Mouse (Mus musculus) heart, embryonic 12.5 days (tissue): ENCODE data around the gene Cfap46. TPM values are rescaled to one million over a fixed set of nuclear protein-coding genes. Genes with fewer than 3 reads are reported as not detected.

ENCODE experiments used
- ATAC-seq: fragments of 200-750 bp; cut with Nextera tagmentation; 2 replicates; pipeline ENCODE4 v1.8.0; 2017; ENCODE audit warnings: moderate TSS enrichment, moderate library complexity; ENCODE audit not compliant: insufficient number of reproducible peaks, low FRiP score
- H3K27ac ChIP-seq: fragments of 300-500 bp; sonication (generic); 2 replicates; pipeline ENCODE4 v1.5.1; 2016; ENCODE audit warnings: mild to moderate bottlenecking, moderate library complexity; ENCODE audit not compliant: poor library complexity, severe bottlenecking
- H3K27me3 ChIP-seq: fragments of 300-500 bp; sonication (generic); replicated peaks from 2 replicates; pipeline ENCODE4 v1.6.1; 2016; ENCODE audit warnings: mild to moderate bottlenecking, moderate library complexity
- H3K36me3 ChIP-seq: fragments of 300-500 bp; sonication (generic); 2 replicates; pipeline ENCODE4 v1.6.1; 2016; ENCODE audit warnings: mild to moderate bottlenecking, moderate library complexity
- H3K4me1 ChIP-seq: fragments of 300-500 bp; sonication (generic); replicated peaks from 2 replicates; pipeline ENCODE4 v1.6.1; 2016; ENCODE audit warnings: mild to moderate bottlenecking
- H3K4me2 ChIP-seq: fragments of 300-500 bp; sonication (generic); 2 replicates; pipeline ENCODE4 v1.6.1; 2016; ENCODE audit warnings: mild to moderate bottlenecking, moderate library complexity
- H3K4me3 ChIP-seq: fragments of 300-500 bp; sonication (generic); 2 replicates; pipeline ENCODE4 v1.5.1; 2016; ENCODE audit warnings: mild to moderate bottlenecking
- H3K9ac ChIP-seq: fragments of 300-500 bp; sonication (generic); 2 replicates; pipeline ENCODE4 v1.6.1; 2016; ENCODE audit warnings: mild to moderate bottlenecking, moderate library complexity
- H3K9me3 ChIP-seq: fragments of 300-500 bp; sonication (generic); replicated peaks from 2 replicates; pipeline ENCODE4 v1.6.1; 2016; ENCODE audit warnings: mild to moderate bottlenecking, moderate library complexity
- WGBS: fragments of 180-500 bp; shearing (Covaris S2); methylation state at CpG from one replicate; pipeline ENCODE4 v1.1.7; 2016; 5-methylcytosine and 5-hydroxymethylcytosine counted together
- polyA plus RNA-seq: library from polyadenylated mRNA; unstranded; fragments of >200 nt; fragmentation: Nextera tagmentation; extraction: Ambion mirVana; gene quantifications from 2 replicates; pipeline ENCODE4 v1.2.1, GENCODE M21; 2016

The Cfap46 gene
- polyA plus RNA-seq, 1 experiment from 2014 or later, result 0.05 TPM

DNA sequence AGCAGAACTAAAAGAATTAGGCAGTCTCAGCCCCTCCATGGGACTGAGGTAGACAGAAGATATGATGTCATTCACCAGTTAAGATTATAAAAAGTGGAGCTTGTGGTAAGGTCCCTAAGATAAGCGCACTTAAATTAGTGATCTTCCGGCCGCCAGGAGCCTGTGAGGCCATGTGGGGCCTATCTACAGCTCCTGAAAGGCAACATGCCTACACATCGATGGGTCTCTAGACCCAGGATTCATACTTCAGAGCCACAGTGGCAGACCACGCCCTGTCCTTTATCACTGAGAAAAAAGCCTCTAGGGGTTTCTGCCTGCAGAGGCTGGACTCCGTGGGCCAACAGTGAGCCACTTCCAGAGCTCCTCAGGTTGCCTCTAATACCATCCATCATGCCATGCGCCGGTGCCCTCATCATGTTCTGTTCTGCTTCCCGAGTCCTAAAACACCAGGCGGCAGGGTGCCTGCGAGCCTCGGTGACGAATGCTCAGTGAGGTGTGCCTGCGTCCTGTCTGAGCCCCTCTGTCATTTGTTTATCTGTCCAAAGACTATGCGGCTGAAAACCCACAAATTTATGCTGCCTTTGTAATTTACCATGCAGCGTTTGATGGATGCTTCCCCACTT lies 107.4 kb downstream of the Cfap46 start:
- peaks cover 44% of the 10 kb centered on the region for H3K27me3 ChIP-seq
- H3K27ac ChIP-seq, result no peak overlapping the region
- no peaks in the 10 kb centered on the region for H3K9me3 ChIP-seq
- H3K36me3 ChIP-seq, result peaks cover 69% of the 10 kb centered on the region
- ATAC-seq, result no peak
- H3K4me3 ChIP-seq, result no peak overlapping the region
- H3K4me2 ChIP-seq, result no peak overlapping the region
- H3K4me1 ChIP-seq, result peaks cover 7% of the 10 kb centered on the region
- no peak overlapping the region for H3K9ac ChIP-seq
- WGBS, result 73% methylated on average over 16 of the region's 16 CpGs

- H3K4me1 ChIP-seq, result no peaks in the 10 kb centered on the region
- H3K27me3 ChIP-seq, result peaks cover 9% of the 10 kb centered on the region; the same call in 1 of the 2 replicates
- no peak for ATAC-seq
- H3K4me3 ChIP-seq, result no peak overlapping the region
- H3K27ac ChIP-seq, result no peak overlapping the region
- peaks cover 76% of the 10 kb centered on the region for H3K36me3 ChIP-seq
- H3K9ac ChIP-seq, result no peak overlapping the region
- H3K4me2 ChIP-seq, result no peak overlapping the region
- 65% methylated on average over 3 of the region's 3 CpGs for WGBS
- H3K9me3 ChIP-seq, result no peaks in the 10 kb centered on the region
Observed at GRCm38 (mm10) chr7:139572665-139573064, 111.0 kb downstream of the Cfap46 start.

DNA sequence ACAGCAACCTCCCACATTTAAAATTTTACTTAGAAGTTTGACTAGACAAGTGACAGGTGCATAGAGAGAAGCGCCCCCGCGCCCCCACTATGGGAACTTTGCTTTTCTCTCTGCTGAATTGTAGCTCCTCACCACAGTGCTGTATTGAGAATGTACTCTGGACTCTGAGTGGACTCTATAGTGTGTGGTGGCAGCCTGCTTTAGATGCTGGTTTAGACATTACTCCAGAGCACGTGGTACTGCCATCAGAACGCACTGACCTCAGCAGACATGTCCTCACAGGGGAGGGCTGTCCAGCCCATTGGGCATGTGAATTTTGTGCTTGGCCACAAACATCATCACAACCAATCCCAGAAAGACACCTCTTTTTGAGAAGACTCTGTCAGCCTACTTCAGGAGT lies 112.8 kb downstream of the Cfap46 start:
- Histone ChIP-seq H3K4me1 (no peaks in the 10 kb centered on the region), H3K9me3 (no peaks in the 10 kb centered on the region), H3K27me3 (no peaks in the 10 kb centered on the region), H3K27ac (no peak overlapping the region), H3K4me2 (no peak overlapping the region), H3K36me3 (peaks cover 78% of the 10 kb centered on the region), H3K4me3 (no peak overlapping the region), H3K9ac (no peak overlapping the region)
- 87% methylated on average over 5 of the region's 5 CpGs for WGBS
- no peak for ATAC-seq

- WGBS, result 80% methylated on average over 8 of the region's 8 CpGs
- no peak overlapping the region for H3K4me3 ChIP-seq
- ATAC-seq, result no peak
Observed at GRCm38 (mm10) chr7:139566533-139566932, 117.1 kb downstream of the Cfap46 start.

GRCm38 (mm10) chr7:139565998-139566397 lies 117.6 kb downstream of the Cfap46 start:
- Histone ChIP-seq H3K9ac (no peak overlapping the region), H3K9me3 (no peaks in the 10 kb centered on the region), H3K27me3 (no peaks in the 10 kb centered on the region), H3K4me3 (no peak overlapping the region), H3K27ac (no peak overlapping the region), H3K4me2 (no peak overlapping the region), H3K4me1 (peaks cover 20% of the 10 kb centered on the region), H3K36me3 (peaks cover 51% of the 10 kb centered on the region)
- WGBS, result 73% methylated on average over 6 of the region's 6 CpGs
- ATAC-seq, result no peak

More at GRCm38 (mm10) chr7:139566533-139566932, 117.1 kb downstream of the Cfap46 start:
- Histone ChIP-seq H3K27ac (no peak overlapping the region), H3K9me3 (no peaks in the 10 kb centered on the region), H3K4me2 (no peak overlapping the region), H3K36me3 (peaks cover 57% of the 10 kb centered on the region), H3K9ac (no peak overlapping the region), H3K27me3 (no peaks in the 10 kb centered on the region), H3K4me1 (peaks cover 20% of the 10 kb centered on the region)

- Histone ChIP-seq H3K9ac (no peak overlapping the region), H3K4me3 (no peak overlapping the region), H3K27me3 (no peaks in the 10 kb centered on the region), H3K9me3 (no peaks in the 10 kb centered on the region), H3K4me2 (no peak overlapping the region), H3K36me3 (peaks cover 53% of the 10 kb centered on the region), H3K27ac (no peak overlapping the region), H3K4me1 (peaks cover 20% of the 10 kb centered on the region)
- 82% methylated on average over 2 of the region's 2 CpGs for WGBS
- no peak for ATAC-seq
Observed at GRCm38 (mm10) chr7:139564161-139564560, 119.5 kb downstream of the Cfap46 start.

GRCm38 (mm10) chr7:139563425-139563824 lies 120.2 kb downstream of the Cfap46 start:
- Histone ChIP-seq H3K27ac (no peak overlapping the region), H3K36me3 (peaks cover 53% of the 10 kb centered on the region), H3K27me3 (no peaks in the 10 kb centered on the region), H3K9ac (no peak overlapping the region), H3K9me3 (no peaks in the 10 kb centered on the region), H3K4me3 (no peak overlapping the region), H3K4me2 (no peak overlapping the region), H3K4me1 (peaks cover 20% of the 10 kb centered on the region)
- no peak for ATAC-seq
- WGBS, result 45% methylated on average over 4 of the region's 4 CpGs

DNA sequence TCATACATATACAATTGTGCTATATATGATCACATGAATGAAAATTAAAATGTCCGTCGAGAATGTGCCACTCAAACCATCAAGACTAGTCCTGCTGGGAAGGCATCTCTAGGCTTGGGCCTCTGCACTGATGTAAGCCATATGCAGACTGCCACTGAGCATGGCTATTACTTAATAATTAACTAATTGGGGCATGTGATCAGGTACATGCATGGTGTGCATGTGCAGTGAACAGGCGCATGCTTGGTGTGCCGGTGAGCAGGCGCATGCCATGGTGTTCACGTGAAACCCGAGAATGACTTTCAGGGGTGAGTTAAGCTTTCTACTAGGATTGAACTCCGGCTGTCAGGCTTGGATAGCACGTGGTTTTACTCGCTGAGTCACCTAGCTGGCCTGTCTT lies 124.0 kb downstream of the Cfap46 start:
- 91% methylated on average over 10 of the region's 10 CpGs for WGBS
- Histone ChIP-seq H3K36me3 (peaks cover 29% of the 10 kb centered on the region), H3K9me3 (no peaks in the 10 kb centered on the region), H3K4me3 (no peak overlapping the region), H3K4me2 (no peak overlapping the region), H3K27ac (no peak overlapping the region), H3K4me1 (peaks cover 30% of the 10 kb centered on the region), H3K27me3 (no peaks in the 10 kb centered on the region), H3K9ac (no peak overlapping the region)
- no peak for ATAC-seq

- no peak for ATAC-seq
- H3K9ac ChIP-seq, result no peak overlapping the region
- H3K27ac ChIP-seq, result no peak overlapping the region
- WGBS, result 52% methylated on average over 10 of the region's 10 CpGs
- peaks cover 10% of the 10 kb centered on the region for H3K4me1 ChIP-seq
- H3K27me3 ChIP-seq, result no peaks in the 10 kb centered on the region
- no peak overlapping the region for H3K4me3 ChIP-seq
- H3K4me2 ChIP-seq, result no peak overlapping the region
- H3K9me3 ChIP-seq, result no peaks in the 10 kb centered on the region
- peaks cover 41% of the 10 kb centered on the region for H3K36me3 ChIP-seq
Observed at GRCm38 (mm10) chr7:139556746-139557526, 126.7 kb downstream of the Cfap46 start.

GRCm38 (mm10) chr7:139556331-139556730 lies 127.3 kb downstream of the Cfap46 start:
- H3K27me3 ChIP-seq, result no peaks in the 10 kb centered on the region
- H3K27ac ChIP-seq, result no peak overlapping the region
- peaks cover 43% of the 10 kb centered on the region for H3K36me3 ChIP-seq
- no peak for ATAC-seq
- no peak overlapping the region for H3K4me3 ChIP-seq
- WGBS, result 66% methylated on average over 5 of the region's 5 CpGs
- no peak overlapping the region for H3K4me2 ChIP-seq
- H3K9me3 ChIP-seq, result no peaks in the 10 kb centered on the region
- no peak overlapping the region for H3K9ac ChIP-seq
- H3K4me1 ChIP-seq, result peaks cover 10% of the 10 kb centered on the region

- ATAC-seq, result no peak
- Histone ChIP-seq H3K4me1 (peaks cover 3% of the 10 kb centered on the region), H3K27ac (no peak overlapping the region), H3K9ac (no peak overlapping the region), H3K36me3 (peaks cover 38% of the 10 kb centered on the region), H3K27me3 (no peaks in the 10 kb centered on the region), H3K4me3 (no peak overlapping the region), H3K4me2 (no peak overlapping the region), H3K9me3 (no peaks in the 10 kb centered on the region)
- 88% methylated on average over 2 of the region's 2 CpGs for WGBS
Observed at GRCm38 (mm10) chr7:139551519-139551918, 132.1 kb downstream of the Cfap46 start.
